Mouse (Mus musculus) 3T3-L1 (cell line): ENCODE measurements around the gene Nkx6-2.

ENCODE experiments used
- DNase-seq: peaks from one replicate; pipeline ENCODE4 v3.0.0-alpha.2; 2015; ENCODE audit warnings: low read depth, low spot score

The Nkx6-2 gene

DNA sequence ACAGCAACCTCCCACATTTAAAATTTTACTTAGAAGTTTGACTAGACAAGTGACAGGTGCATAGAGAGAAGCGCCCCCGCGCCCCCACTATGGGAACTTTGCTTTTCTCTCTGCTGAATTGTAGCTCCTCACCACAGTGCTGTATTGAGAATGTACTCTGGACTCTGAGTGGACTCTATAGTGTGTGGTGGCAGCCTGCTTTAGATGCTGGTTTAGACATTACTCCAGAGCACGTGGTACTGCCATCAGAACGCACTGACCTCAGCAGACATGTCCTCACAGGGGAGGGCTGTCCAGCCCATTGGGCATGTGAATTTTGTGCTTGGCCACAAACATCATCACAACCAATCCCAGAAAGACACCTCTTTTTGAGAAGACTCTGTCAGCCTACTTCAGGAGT is 11.8 kb downstream of the Nkx6-2 start:
- DNase-seq: no peak

DNA sequence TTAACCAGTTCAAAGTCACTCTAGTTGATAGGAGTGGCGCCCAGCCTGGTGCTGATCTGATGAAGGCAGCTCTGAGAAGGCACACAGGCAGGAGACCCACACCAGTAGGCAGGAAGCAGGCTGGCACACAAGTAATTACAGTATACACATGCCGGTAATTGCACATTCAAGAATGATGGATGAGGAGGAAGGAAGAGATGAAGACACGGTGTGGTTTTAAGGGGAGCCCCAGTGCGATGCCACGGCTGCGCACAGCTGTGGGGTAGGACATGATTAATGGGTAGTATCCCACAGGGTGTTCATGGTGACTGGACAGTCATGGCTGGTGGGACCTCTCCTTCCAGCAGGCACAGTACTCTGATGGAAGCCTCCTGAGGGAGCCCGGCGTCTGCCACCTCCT is 16.1 kb downstream of the Nkx6-2 start:
- no peak for DNase-seq

DNA sequence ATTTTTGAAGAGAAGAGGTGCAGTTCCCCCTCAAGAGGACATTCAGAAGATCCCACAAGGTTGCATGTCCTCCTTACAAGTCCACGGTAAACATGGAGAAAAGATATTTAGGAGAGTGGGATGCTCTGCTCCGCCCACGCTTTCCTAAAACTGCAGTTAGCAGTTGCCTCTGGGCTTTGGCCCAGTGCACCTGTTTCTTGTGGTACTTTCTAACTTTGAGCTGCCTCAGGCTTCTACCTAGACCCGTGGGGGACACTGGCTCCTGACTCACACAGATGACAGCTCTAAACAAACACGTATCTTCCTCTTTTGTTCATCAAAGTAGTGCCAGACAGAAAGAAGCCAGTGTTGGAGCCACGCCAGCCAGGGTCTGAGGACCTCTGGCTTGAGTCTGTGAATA is 16.6 kb downstream of the Nkx6-2 start:
- no peak for DNase-seq

DNA sequence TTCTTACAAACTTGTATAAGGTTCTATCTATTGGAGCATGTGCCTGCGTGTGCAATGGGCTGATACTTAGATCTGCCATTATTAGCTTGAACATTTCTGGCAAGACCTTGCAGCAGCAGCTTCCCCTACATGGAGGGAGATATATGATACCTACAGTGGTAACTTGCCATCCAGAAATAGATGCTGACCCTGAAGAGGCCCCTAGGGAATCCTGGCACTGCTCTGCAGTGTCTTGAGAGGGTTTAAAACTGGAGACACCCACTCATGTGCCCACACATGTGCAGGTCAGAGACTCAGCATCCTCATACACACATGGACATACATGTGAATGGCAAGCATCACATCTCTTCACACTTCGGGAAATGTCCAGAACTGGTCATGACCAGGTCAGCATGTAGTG is 18.4 kb downstream of the Nkx6-2 start:
- no peak for DNase-seq

DNA sequence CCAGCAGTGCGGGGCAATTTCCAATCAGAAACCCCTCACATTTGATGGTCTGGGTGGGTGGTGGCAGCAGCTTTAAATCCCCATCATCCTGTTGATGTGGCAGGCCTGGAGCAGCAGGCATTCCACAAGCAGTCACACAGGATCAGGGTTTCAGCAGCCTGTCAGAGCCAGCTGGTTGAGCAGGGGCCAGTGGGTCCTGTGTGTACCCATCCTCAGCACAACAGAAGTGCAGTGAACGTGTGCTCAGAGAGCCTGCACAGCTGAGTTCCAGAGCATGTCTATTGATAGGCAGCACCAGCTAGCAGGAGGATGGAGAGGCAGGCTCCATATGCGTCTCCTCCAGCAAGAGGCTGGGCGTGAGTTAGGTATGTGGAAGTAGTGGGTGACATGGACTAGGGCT is 19.2 kb downstream of the Nkx6-2 start:
- no peak for DNase-seq

DNA sequence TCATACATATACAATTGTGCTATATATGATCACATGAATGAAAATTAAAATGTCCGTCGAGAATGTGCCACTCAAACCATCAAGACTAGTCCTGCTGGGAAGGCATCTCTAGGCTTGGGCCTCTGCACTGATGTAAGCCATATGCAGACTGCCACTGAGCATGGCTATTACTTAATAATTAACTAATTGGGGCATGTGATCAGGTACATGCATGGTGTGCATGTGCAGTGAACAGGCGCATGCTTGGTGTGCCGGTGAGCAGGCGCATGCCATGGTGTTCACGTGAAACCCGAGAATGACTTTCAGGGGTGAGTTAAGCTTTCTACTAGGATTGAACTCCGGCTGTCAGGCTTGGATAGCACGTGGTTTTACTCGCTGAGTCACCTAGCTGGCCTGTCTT is 22.9 kb downstream of the Nkx6-2 start:
- DNase-seq: peak; percentile 17

DNA sequence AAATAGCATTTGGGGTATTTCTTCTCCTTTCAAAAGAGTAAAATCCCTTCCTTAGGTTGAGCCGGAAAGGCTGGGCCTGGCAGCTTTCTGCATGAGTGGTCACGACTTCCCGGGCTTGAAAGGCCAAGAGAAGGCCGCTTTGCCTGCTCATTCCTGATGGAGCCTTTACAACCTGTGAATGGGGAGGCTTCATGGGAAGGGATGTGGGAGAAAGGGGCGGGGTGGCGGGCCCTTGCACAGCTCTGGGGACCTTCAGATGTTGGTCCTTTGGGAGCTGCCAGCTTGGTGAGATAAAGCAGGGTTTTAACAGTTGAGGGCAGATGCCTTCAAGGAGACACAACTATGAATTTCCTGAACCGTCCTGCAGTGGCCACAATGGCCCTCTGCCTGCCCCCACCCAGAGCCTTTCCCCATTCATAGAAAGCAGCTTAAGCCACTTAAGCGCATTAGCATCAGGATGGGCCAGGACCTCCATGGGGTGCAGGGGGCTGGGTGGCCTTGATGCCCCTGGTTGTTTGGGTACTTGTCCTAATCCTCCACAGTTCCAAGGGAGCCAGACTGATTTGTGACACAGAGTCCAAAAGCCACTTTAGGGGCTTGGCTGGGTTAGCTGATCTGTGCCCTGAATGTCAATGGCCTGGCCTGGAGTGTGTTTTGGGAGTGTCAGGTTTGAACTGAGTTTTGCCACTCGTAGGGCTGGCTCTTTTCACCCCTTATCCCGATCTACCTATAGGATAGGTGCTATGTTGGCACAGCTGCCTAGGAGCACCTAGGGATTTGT is 25.7 kb downstream of the Nkx6-2 start:
- DNase-seq: no peak

DNA sequence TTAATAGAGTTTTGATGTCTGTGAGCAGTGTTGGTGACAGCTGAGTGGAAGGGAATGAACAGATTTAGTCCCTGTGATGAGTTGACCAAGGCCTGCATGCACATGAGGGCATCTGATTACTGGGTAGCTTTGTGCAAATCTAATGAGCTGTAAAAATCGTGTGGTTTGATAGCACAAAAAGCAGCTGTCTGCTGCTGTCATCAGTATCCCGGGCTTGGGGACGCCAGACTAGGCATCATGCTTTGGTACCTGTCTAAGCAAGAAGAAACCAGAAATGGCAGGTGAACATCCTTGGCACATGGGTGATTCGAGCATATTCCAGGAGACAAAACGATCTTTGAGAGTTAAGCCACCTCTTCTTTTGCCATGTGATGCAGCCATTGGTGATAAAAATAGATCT is 26.3 kb downstream of the Nkx6-2 start:
- no peak for DNase-seq

DNA sequence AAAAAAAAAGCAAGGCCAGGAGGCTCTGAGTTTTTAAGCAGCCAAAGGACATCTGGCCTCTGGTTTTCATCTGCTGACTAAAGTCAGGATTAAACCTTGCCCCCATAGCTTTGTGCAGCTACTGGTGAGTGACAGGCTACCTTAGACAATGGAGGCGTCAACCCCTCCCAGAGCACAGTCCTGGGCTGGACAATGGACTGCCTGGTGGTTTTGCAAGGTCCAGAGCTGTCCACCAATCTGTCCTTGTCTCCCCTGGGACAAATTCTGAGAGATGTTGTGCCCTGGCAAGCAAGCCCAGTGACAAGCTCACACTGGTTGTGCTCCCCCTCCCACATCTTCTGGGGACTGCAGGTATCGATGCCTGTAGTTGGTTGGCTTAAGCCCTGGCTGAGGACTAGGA is 31.1 kb downstream of the Nkx6-2 start:
- DNase-seq: no peak

DNA sequence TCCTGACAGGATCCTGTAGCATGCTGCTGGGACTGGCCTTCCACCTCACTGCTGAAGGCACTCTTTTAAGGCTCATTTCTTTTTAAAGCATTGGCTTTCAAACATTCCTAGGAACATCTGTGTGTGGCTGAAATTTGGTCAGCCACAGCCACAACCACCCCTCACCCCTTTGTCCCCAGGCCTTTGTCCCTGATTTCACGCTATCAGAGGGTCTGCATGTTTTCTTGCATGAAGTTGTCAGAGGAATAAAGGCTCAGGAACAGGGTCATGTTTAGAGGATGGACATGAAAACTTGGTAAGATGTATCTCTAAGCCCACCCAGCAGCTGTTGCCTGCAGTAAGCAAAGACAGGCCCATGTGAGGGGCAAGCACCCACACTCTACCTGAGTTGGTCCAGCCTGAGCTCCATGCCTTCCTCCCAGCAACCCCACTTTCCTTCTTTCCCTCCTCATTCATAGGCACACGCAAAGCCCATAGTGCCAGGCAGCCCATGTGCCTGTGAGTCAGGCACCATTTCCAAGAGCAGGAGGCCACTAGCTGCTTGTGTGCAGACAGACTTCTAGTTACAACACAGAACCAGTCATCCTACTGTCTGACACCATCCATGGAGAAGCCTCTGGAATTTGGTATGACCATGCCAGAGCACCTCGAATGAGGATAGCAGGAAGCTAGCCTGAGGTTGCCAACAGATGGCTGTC is 32.4 kb downstream of the Nkx6-2 start:
- DNase-seq: peak; percentile 7

DNA sequence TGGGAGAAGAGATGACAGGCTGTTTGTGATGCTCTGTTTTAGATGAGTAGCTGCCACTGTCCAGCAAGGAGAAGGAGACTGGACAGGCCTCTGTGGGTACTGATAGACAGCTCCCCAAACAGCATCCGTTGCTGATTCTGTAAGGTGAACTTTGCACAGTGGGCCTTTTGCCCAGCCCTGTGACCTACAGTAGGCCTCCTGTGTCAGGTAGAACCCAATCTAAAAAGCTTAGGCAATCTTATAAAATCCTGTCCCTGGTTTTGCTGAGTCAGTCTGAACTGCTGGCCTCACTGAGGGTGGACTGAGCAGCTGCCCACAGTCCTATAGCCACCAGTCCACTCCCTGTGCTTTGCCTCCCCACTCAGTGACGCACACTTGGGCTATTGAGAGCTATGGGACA is 35.3 kb downstream of the Nkx6-2 start:
- DNase-seq: no peak

DNA sequence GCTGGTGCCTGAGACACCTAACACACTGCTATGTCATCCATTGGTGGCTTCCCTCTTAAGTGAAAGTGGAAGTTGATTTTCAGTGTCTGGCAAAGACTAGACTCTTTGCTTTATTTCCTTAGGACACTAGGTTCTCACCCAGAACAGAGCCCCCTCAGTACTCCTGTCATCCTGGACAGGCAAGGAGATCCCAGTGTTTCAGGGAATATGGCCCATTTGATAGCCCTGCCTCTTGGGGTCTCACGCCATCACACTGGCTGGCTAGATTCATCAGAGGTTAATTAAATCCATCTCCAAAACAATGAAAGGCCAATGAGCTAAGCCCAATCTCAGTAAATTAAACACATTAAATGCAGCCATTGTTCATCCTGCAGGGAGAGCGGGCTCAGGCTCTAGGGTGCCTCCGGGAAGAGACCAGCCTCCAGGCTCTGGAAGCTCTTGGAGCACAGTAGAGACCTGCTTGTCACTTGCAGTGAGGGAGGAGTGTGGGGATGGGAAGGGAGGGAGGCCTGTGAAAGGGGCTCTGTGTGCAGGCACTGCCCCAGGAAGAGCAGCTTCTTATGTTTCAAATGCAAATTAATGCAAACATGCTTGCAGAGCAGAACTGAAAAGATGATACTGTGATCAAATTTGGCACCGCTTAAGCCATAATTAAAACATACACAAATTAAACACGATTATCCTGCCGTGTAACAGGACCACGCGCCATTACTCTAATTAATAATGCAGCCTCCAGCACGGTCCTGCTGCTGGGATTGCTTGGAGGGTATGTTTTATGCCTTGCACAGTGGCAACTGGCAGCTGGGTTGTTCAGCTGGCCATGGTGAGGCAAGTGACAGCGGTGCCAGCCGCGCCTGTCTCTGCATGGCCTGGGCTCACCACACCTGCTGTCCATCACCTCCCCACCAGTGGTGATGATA is 37.6 kb downstream of the Nkx6-2 start:
- no peak for DNase-seq

DNA sequence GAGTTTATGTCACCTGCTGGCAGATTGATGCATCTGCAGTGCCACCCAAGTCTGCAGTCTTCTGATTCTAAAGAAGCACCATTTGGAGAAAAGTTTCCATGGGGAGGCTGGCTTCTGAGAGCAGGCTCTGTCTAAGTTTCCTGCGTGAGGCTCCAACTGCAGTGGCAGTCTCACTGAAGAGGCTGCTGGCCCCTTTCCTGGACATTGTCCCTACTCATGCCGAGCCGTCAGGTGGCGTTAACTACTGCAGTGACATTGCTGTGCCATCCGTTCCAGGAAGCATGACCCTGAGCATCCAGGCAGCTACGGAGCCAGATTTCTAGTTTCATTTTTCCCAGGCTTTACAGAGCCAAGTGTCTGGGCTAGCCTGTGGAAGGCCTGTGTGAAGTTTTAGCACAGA is 41.2 kb downstream of the Nkx6-2 start:
- no peak for DNase-seq

DNA sequence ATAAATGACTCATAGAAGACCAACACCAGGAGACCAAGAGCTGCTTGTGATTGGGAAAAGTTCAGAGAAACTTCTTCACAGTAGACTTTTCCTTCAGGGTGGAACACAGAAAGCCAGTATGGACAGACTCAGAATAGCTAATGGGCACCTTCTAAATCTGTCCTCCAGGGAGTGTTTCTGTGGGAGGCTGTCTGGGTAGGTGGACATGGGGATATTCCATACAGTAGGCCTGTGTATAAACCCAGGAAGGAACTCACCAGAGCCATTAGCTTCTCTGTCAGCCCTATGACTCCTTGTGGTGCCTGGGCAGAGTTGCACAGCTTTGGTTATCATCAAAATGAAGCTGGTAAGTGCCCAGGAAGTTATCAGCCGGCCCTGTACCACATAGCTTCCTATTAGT is 42.0 kb downstream of the Nkx6-2 start:
- DNase-seq: no peak

DNA sequence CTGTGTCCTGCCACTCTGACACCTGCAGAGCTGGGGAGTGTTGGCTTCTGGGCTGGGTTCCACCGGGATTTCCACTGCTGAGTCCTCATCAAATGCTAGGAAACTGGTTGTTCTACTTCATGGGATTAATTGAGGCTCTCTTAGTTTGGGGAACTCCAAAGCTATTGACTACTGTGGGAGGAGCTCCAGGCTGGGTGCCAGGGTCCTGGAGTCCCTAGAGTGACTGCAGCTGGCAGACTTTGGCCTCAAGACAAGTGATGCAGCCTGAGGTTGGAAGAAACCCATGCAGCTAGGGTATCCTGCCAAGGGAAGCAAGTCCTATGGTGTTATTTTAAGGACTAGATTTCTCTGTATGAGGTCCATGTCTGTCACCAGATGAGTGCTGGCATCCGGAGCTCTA is 44.1 kb downstream of the Nkx6-2 start:
- peak; percentile 11 for DNase-seq

DNA sequence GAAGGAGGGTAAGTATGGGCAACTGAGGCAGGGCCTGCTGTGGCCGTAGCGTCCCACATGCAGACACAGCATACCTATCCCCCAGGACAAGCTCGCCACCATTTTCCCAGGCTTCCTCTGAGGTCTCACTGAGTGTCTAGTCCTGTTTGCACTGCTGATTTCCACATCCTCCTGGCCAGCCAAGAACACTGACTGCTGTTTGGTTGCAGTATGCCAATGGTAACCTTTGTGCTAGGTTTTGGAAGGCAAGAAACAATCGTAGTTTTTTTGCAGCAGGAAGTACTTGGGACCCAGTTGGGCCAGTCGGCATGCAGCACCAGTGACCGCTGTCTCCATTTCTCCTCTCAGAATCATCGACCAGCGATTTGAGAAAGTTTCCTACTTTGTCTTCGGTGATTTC is 44.8 kb downstream of the Nkx6-2 start:
- no peak for DNase-seq

DNA sequence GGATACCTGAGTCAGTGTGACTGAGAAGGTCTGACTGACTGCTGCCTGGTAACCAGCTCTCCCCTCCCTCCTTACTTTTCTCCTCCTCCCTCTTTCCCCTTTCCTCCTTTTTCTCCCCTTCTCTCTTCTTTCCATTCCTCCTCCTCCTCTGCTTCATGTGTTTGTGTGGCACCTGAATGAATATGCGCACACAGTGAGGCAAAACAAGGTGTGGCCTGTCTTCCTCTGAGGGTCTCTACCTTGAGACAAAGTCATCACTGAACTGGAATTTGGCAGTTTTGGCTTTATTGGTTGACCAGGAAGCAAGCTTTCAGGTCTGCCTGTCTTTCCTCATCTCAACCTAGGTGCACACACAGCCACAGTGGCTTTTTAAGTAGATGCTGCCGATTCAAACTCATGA is 45.8 kb downstream of the Nkx6-2 start:
- DNase-seq: no peak

DNA sequence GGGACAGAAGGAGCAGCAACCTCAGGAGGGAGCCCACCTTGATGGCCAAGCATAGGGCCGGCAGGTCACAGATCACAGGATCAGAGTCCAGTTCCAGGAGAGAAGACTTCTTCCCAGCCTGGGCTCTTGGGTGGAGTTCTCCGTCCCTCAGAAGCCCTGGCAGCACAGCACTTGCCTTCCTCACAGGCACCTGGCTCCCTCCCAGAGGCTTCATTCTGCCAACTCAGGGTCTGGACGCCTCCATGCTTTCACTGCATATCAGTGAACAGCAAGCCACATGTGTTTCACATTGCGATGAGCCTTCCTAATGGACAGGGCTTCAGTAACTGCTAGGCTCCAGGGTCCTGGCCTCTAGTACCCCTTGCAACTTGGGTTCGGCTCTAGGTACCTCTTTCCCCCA is 46.3 kb downstream of the Nkx6-2 start:
- DNase-seq: no peak

DNA sequence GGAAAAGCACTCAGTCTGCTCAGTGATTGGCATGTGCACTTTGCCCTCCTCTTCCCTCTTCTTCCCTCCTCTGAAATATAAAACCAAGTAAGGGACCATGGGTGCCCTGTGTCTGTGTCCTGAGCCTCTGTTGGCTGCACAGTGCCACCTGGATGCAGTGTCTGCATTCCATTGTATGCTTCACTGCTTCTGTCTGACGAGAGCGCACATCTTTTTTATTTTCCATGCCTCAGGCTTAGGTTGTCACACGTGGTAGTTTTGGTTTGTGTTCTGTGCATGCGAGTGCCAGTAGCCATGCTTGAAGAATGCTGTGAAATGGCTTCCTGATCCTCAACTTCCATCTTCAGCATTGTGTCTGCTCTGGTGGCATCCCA is 51.2 kb downstream of the Nkx6-2 start:
- DNase-seq: no peak

DNA sequence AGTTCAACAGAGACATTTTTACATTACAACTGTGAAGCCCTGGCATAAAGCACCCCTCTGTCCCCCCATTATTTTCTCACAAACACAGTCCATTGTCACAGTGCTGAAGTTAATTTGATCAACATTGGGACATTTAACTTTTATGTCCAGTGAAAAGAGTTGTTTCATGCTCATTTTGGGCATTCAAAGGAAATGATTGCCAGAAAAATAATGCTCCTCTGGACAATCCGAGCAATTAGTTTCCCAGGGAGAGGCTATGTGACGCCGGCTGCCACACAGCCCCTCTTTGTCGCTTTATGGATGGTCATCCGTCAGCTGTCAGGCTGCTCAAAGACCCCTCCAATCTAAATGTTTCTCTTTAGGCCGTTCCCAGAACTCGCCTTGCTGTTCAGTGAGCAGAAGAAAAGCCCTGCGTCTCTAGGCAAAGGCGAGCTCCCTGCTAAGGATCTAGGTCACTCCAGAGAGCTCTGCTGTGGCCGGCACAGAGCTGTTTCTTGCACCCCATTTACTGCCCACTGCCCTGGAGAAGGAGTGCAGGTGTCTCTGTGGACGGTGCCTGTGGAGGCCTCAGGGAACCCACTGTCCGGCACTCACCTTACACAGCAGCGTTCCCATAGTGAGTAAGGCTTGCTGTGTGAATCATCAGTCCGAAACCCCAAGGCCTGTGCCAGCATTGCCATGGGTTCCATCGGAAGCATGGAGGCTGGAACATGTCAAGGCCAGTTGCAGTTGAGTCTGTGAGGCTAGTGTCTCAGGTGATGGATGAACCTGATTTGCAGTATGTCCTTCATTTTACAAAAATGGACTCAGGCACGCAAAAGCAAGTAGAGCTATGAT is 51.8 kb downstream of the Nkx6-2 start:
- no peak for DNase-seq
